Comparison of ENCODE assay signal across 10 mouse cellular contexts in the genomic region with DNA sequence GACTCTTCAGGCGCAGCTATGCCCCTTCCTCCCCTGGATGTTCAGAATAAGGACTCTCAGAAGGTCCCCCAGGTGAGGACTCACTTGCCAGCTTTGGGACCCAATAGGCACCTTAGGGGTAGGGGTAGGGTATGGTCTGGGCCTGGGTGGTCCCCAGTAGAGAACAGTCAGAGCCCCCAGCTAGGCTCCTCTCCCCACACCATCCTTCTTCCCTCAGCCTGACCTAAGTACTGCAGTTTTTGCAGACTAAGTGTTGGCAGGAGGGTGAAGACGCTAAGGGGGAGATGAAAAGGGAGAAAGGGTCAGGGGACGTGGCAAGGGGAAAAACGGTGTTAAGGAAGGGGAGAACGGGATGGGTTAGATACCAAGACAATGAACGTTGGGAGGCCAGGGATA. TPM values are rescaled to one million over a fixed set of nuclear protein-coding genes. Genes with fewer than 3 reads are reported as not detected.
DNase-seq lines count a peak whose midpoint lies in the region; ATAC-seq and TF ChIP-seq lines count a peak whose summit lies in the region.
"Had no signal": no experiment of that assay in that cellular context is flagged by ENCODE, and none has a peak within 500 bp of the region (broad histone marks: within the 10 kb centered on the region; RNA-seq: fewer than 3 reads in every experiment).

No protein-coding gene starts in this region.

- no peaks in the 10 kb centered on the region for H3K9me3 ChIP-seq in lung, embryonic 14.5 days (ENCODE audit: low read depth, low read length)
- no peaks in the 10 kb centered on the region for H3K9me3 ChIP-seq in forebrain, embryonic 13.5 days (replicated peaks)
- H3K9me3 ChIP-seq in limb, embryonic 10.5 days (replicated peaks), result no peaks in the 10 kb centered on the region
- H3K9me3 ChIP-seq in neural tube, embryonic 14.5 days (ENCODE audit: control insufficient read depth, low read length), result no peaks in the 10 kb centered on the region

- WGBS in lung, embryonic 14.5 days, result 21% methylated on average over 6 of the region's 6 CpGs
- WGBS in forebrain, embryonic 13.5 days, result 58% methylated on average over 6 of the region's 6 CpGs
- WGBS in limb, embryonic 10.5 days, result 55% methylated on average over 6 of the region's 6 CpGs
- 65% methylated on average over 6 of the region's 6 CpGs for WGBS in neural tube, embryonic 14.5 days

- peak overlapping the region; percentile 87 for H3K4me2 ChIP-seq in lung, embryonic 14.5 days
- H3K4me2 ChIP-seq in forebrain, embryonic 13.5 days, result peak overlapping the region; percentile 99
- peak overlapping the region; percentile 98; the same call in 1 of the 2 replicates for H3K4me2 ChIP-seq in neural tube, embryonic 14.5 days (ENCODE audit: low read depth, low read length)

- H3K36me3 ChIP-seq in lung, embryonic 14.5 days (ENCODE audit: insufficient read depth), result peaks cover 49% of the 10 kb centered on the region
- peaks cover 42% of the 10 kb centered on the region for H3K36me3 ChIP-seq in forebrain, embryonic 13.5 days (ENCODE audit: poor library complexity, severe bottlenecking)
- peaks cover 45% of the 10 kb centered on the region for H3K36me3 ChIP-seq in limb, embryonic 10.5 days
- H3K36me3 ChIP-seq in neural tube, embryonic 14.5 days (ENCODE audit: control insufficient read depth, insufficient read depth, low read length), result peaks cover 11% of the 10 kb centered on the region; the same call in 1 of the 2 replicates

- H3K4me3 ChIP-seq in lung, embryonic 14.5 days (ENCODE audit: low read depth, low read length), result 0 out of 2 replicates have a peak overlapping the region, but pooled peaks have one; percentile 73
- peak overlapping the region; percentile 8; the same call in 1 of the 2 replicates for H3K4me3 ChIP-seq in forebrain, embryonic 13.5 days
- peak overlapping the region; percentile 21; the same call in 1 of the 2 replicates for H3K4me3 ChIP-seq in limb, embryonic 10.5 days
- no peak overlapping the region for H3K4me3 ChIP-seq in neural tube, embryonic 14.5 days (ENCODE audit: low read depth, low read length)

- H3K27me3 ChIP-seq in lung, embryonic 14.5 days (ENCODE audit: insufficient read depth, low read length), result no peaks in the 10 kb centered on the region
- H3K27me3 ChIP-seq in forebrain, embryonic 13.5 days, result no peaks in the 10 kb centered on the region
- no peaks in the 10 kb centered on the region for H3K27me3 ChIP-seq in limb, embryonic 10.5 days (ENCODE audit: low read depth, poor library complexity, severe bottlenecking)
- H3K27me3 ChIP-seq in neural tube, embryonic 14.5 days (ENCODE audit: control insufficient read depth, insufficient read depth, low read length), result no peaks in the 10 kb centered on the region

- peak overlapping the region; percentile 41 for H3K9ac ChIP-seq in lung, embryonic 14.5 days
- H3K9ac ChIP-seq in forebrain, embryonic 13.5 days, result peak overlapping the region; percentile 54
- H3K9ac ChIP-seq in neural tube, embryonic 14.5 days (replicated peaks; ENCODE audit: low read depth, low read length), result no peak overlapping the region

- ATAC-seq in lung, embryonic 14.5 days (ENCODE audit: insufficient read depth), result no peak
- ATAC-seq in forebrain, embryonic 13.5 days, result no peak
- ATAC-seq in neural tube, embryonic 14.5 days (ENCODE audit: low read depth), result no peak

- no peak for TF ChIP-seq CTCF in lung, embryonic 14.5 days (IDR thresholded peaks at IDR 0.05; ENCODE audit: low read depth)

- peak overlapping the region; percentile 79 for H3K27ac ChIP-seq in lung, embryonic 14.5 days (ENCODE audit: low read depth)
- peak overlapping the region; percentile 95 for H3K27ac ChIP-seq in forebrain, embryonic 13.5 days
- peak overlapping the region; percentile 98 for H3K27ac ChIP-seq in limb, embryonic 10.5 days
- H3K27ac ChIP-seq in neural tube, embryonic 14.5 days (ENCODE audit: low read depth, low read length), result peak overlapping the region; percentile 4

- peaks cover 9% of the 10 kb centered on the region for H3K4me1 ChIP-seq in lung, embryonic 14.5 days (ENCODE audit: insufficient read depth)
- H3K4me1 ChIP-seq in forebrain, embryonic 13.5 days, result peaks cover 82% of the 10 kb centered on the region
- peaks cover 78% of the 10 kb centered on the region for H3K4me1 ChIP-seq in limb, embryonic 10.5 days
- H3K4me1 ChIP-seq in neural tube, embryonic 14.5 days (ENCODE audit: control insufficient read depth, insufficient read depth, low read length), result peaks cover 52% of the 10 kb centered on the region

- no peak for DNase-seq in lung, embryonic 14.5 days
- DNase-seq in lung, postnatal 10 days, result no peak
- DNase-seq in limb, embryonic 10.5 days (ENCODE audit: low spot score), result no peak
- DNase-seq in ovary, postnatal 14 days (ENCODE audit: low spot score), result no peak
- no peak for DNase-seq in spleen, adult 18-20 months
- DNase-seq in gastrocnemius, adult 8-10 months (ENCODE audit: low spot score in 2 of 2), result no peak
- DNase-seq: layer of hippocampus, adult 9-11 months had no signal

RNA-seq across cellular contexts. Expression of a gene that starts 0.8 kb away (rescaled TPM):
- polyA plus RNA-seq in lung, embryonic 14.5 days (2014; fragmentation: Nextera tagmentation; extraction: Ambion mirVana), result 21.9 and 44.5 TPM in 2 replicates
- polyA plus RNA-seq in forebrain, embryonic 13.5 days (2015; fragmentation: Nextera tagmentation; extraction: Ambion mirVana), result 41.7 and 74.5 TPM in 2 replicates
- 88.5 and 95.0 TPM in 2 replicates for polyA plus RNA-seq in limb, embryonic 10.5 days (2016; fragmentation: Nextera tagmentation; extraction: Ambion mirVana)
- polyA plus RNA-seq in neural tube, embryonic 14.5 days (2014; fragmentation: Nextera tagmentation; extraction: Ambion mirVana), result 30.4 and 46.9 TPM in 2 replicates
- 10 to 100 TPM in 1 of 4 experiments, 1 to 10 TPM in 3; 1.3 to 17.6 (median 5.2) TPM for total RNA-seq in gastrocnemius, adult 8-10 months (2022)

RNA-seq across cellular contexts. Expression of a gene that starts 1.7 kb away (rescaled TPM):
- 0.85 TPM in 1 of 2 replicates, not detected in the other for polyA plus RNA-seq in lung, embryonic 14.5 days (2014; fragmentation: Nextera tagmentation; extraction: Ambion mirVana)
- 0.65 and 1.0 TPM in 2 replicates for polyA plus RNA-seq in forebrain, embryonic 13.5 days (2015; fragmentation: Nextera tagmentation; extraction: Ambion mirVana)
- 0.90 TPM in 1 of 2 replicates, not detected in the other for polyA plus RNA-seq in limb, embryonic 10.5 days (2016; fragmentation: Nextera tagmentation; extraction: Ambion mirVana)
- polyA plus RNA-seq in neural tube, embryonic 14.5 days (2014; fragmentation: Nextera tagmentation; extraction: Ambion mirVana), result not detected in 2 replicates
- total RNA-seq in gastrocnemius, adult 8-10 months (2022), result under 1 TPM in 1 of 4 experiments, not detected in 3; 0.67 TPM
- polyA plus RNA-seq: erythroblast, embryonic 14.5 days had no signal

RNA-seq across cellular contexts. Expression of a gene that starts 2.9 kb away (rescaled TPM):
- polyA plus RNA-seq in lung, embryonic 14.5 days (2014; fragmentation: Nextera tagmentation; extraction: Ambion mirVana), result 37.4 and 54.0 TPM in 2 replicates
- polyA plus RNA-seq in forebrain, embryonic 13.5 days (2015; fragmentation: Nextera tagmentation; extraction: Ambion mirVana), result 41.1 and 88.0 TPM in 2 replicates
- 30.8 and 44.7 TPM in 2 replicates for polyA plus RNA-seq in limb, embryonic 10.5 days (2016; fragmentation: Nextera tagmentation; extraction: Ambion mirVana)
- polyA plus RNA-seq in neural tube, embryonic 14.5 days (2014; fragmentation: Nextera tagmentation; extraction: Ambion mirVana), result 36.3 and 60.2 TPM in 2 replicates
- total RNA-seq in gastrocnemius, adult 8-10 months (2022), result 10 to 100 TPM in 3 of 4 experiments, 1 to 10 TPM in 1; 4.0 to 20.7 (median 14.7) TPM

RNA-seq across cellular contexts. Expression of a gene that starts 3.1 kb away (rescaled TPM):
- polyA plus RNA-seq in lung, embryonic 14.5 days (2014; fragmentation: Nextera tagmentation; extraction: Ambion mirVana), result 4.7 and 5.9 TPM in 2 replicates
- 6.8 and 8.3 TPM in 2 replicates for polyA plus RNA-seq in forebrain, embryonic 13.5 days (2015; fragmentation: Nextera tagmentation; extraction: Ambion mirVana)
- polyA plus RNA-seq in limb, embryonic 10.5 days (2016; fragmentation: Nextera tagmentation; extraction: Ambion mirVana), result 2.9 and 4.4 TPM in 2 replicates
- 41.4 and 63.5 TPM in 2 replicates for polyA plus RNA-seq in neural tube, embryonic 14.5 days (2014; fragmentation: Nextera tagmentation; extraction: Ambion mirVana)
- total RNA-seq in gastrocnemius, adult 8-10 months (2022), result under 1 TPM in 3 of 4 experiments, not detected in 1; 0.31 to 0.72 (median 0.65) TPM

RNA-seq across cellular contexts. Expression of a gene that starts 3.5 kb away (rescaled TPM):
- polyA plus RNA-seq in lung, embryonic 14.5 days (2014; fragmentation: Nextera tagmentation; extraction: Ambion mirVana), result 7.7 and 8.0 TPM in 2 replicates
- polyA plus RNA-seq in forebrain, embryonic 13.5 days (2015; fragmentation: Nextera tagmentation; extraction: Ambion mirVana), result 2.5 and 3.2 TPM in 2 replicates
- 3.3 and 4.0 TPM in 2 replicates for polyA plus RNA-seq in limb, embryonic 10.5 days (2016; fragmentation: Nextera tagmentation; extraction: Ambion mirVana)
- 2.4 and 4.8 TPM in 2 replicates for polyA plus RNA-seq in neural tube, embryonic 14.5 days (2014; fragmentation: Nextera tagmentation; extraction: Ambion mirVana)
- total RNA-seq in gastrocnemius, adult 8-10 months (2022), result 10 to 100 TPM; 26.7 to 48.3 (median 34.8) TPM

Comparison
In these comparisons a context has a peak if more than half of its experiments do, and no peak if none do; other contexts are left out.
1. H3K27ac ChIP-seq: peak in every context shown above with its lines; median percentile 98 in limb, embryonic 10.5 days; 95 in forebrain, embryonic 13.5 days; 79 in lung, embryonic 14.5 days; 4 in neural tube, embryonic 14.5 days.